Mouse (Mus musculus) C2C12 (cell line): Measurements from ENCODE around the gene Hnrnpc.

Experiments
- CEBPB ChIP-seq: IDR thresholded peaks from one replicate; pipeline ENCODE4 v1.6.1; 2011; ENCODE audit warnings: low read depth, mild to moderate bottlenecking, control low read depth, moderate library complexity
- CTCF ChIP-seq: IDR thresholded peaks from one replicate; pipeline ENCODE4 v1.5.1; 2011; ENCODE audit not compliant: control insufficient read depth, insufficient read depth, insufficient read length

- no peak for TF ChIP-seq CTCF
- no peak for TF ChIP-seq CEBPB
Observed at GRCm38 (mm10) chr14:52103474-52103855, 363 bp downstream of the Hnrnpc start.
